Mouse (Mus musculus) erythroblast, embryonic 14.5 days (primary cell): ENCODE data around the gene Cand2. TPM values are rescaled to one million over a fixed set of nuclear protein-coding genes. Genes with fewer than 3 reads are reported as not detected.

Source experiments
- H3K27me3 ChIP-seq: 2 replicates; pipeline ENCODE4 v1.6.1; 2012; ENCODE audit warnings: inconsistent platforms; ENCODE audit not compliant: control insufficient read depth
- H3K36me3 ChIP-seq: 2 replicates; pipeline ENCODE4 v1.6.1; 2012; ENCODE audit warnings: mild to moderate bottlenecking, inconsistent platforms; ENCODE audit not compliant: control insufficient read depth
- H3K4me1 ChIP-seq: 2 replicates; pipeline ENCODE4 v1.6.1; 2012; ENCODE audit warnings: inconsistent platforms; ENCODE audit not compliant: control insufficient read depth
- H3K4me3 ChIP-seq: replicated peaks from 2 replicates; pipeline ENCODE3; 2012; ENCODE audit warnings: moderate library complexity, mild to moderate bottlenecking, inconsistent platforms
- H3K9me3 ChIP-seq: 2 replicates; pipeline ENCODE4 v1.6.1; 2012; ENCODE audit warnings: low read length, inconsistent platforms, mixed read lengths; ENCODE audit not compliant: control insufficient read depth
- GATA1 ChIP-seq: IDR thresholded peaks from 2 replicates; pipeline ENCODE4 v1.6.1; 2012; ENCODE audit warnings: low read length, inconsistent platforms, mixed read lengths
- TAL1 ChIP-seq: IDR thresholded peaks from 3 replicates; pipeline ENCODE4 v1.6.1; 2012; ENCODE audit warnings: low read length, inconsistent platforms, mixed read lengths
- polyA plus RNA-seq: library from polyadenylated mRNA; stranded (reverse); fragments of >175 nt; gene quantifications from 2 replicates; pipeline ENCODE4 v1.2.3, GENCODE M21; 2012

Cand2 gene
- polyA plus RNA-seq, 1 experiment, result 0.03 TPM

DNA sequence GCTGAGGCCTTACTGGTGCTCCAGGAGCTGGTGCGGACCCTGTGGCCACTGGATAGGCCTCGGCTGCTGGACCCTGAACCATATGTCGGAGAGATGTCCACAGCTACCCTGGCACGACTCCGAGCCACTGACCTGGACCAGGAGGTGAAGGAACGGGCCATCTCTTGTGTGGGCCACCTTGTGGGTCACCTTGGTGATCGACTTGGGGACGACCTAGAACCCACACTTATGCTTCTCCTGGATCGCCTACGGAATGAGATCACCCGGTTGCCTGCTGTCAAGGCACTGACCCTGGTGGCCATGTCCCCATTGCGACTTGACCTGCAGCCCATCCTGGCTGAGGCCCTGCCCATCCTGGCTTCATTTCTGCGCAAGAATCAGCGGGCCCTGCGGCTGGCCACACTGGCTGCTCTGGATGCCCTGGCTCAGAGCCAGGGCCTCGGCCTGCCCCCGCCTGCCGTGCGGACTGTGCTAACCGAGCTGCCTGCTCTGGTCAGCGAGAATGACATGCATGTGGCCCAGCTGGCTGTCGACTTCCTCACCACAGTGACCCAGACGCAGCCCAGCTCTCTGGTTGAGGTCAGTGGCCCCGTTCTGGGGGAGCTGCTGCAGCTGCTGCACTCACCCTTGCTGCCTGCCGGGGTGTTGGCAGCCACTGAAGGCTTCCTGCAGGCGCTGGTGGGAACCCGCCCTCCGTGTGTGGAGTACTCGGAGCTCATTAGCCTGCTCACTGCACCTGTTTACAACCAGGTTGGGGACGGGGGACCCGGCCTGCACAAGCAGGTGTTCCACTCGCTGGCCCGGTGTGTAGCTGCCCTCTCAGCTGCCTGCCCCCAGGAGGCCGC, 17.7 kb downstream of the Cand2 start:
- no peaks in the 10 kb centered on the region for H3K9me3 ChIP-seq
- no peaks in the 10 kb centered on the region for H3K27me3 ChIP-seq
- H3K4me3 ChIP-seq, result no peak overlapping the region
- no peak for TF ChIP-seq GATA1
- TF ChIP-seq TAL1, result no peak
- no peaks in the 10 kb centered on the region for H3K4me1 ChIP-seq
- H3K36me3 ChIP-seq, result peaks cover 39% of the 10 kb centered on the region

DNA sequence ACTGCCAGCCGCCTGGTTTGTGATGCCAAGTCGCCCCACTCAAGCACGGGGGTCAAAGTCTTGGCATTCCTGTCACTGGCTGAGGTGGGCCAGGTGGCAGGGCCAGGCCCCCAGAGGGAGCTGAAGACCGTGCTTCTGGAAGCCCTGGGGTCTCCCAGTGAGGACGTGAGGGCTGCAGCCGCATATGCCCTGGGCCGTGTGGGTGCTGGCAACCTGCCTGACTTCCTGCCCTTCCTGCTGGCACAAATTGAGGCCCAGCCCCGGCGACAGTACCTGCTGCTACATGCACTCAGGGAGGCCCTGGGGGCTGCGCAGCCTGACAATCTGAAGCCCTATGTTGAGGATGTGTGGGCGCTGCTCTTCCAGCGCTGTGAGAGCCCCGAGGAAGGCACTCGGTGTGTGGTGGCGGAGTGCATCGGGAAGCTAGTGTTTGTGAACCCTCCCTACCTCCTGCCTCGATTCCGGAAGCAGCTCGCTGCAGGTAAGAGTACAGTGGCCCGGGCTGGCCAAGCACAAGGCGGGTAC, 18.4 kb downstream of the Cand2 start:
- Histone ChIP-seq H3K36me3 (peaks cover 45% of the 10 kb centered on the region), H3K27me3 (no peaks in the 10 kb centered on the region), H3K9me3 (no peaks in the 10 kb centered on the region), H3K4me3 (no peak overlapping the region), H3K4me1 (no peaks in the 10 kb centered on the region)
- TF ChIP-seq TAL1 (no peak), GATA1 (no peak)

DNA sequence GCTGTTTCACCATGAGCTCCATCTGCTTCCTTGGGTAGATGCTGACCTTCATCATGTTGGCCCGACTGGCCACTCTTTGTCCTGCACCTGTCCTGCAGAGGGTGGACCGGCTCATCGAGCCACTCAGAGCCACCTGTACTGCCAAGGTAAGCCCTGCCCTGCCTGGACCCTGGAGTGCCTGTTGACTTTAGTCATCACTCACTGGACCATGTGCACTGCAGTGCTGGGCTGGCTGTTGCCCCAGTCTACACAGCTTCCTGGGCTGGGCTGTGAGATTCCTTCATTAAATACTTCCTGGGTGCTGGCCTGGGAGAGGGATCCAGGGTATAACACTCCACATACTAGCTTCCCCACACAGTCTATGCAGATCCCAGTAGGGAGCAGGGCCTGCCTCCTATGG, 27.5 kb downstream of the Cand2 start:
- Histone ChIP-seq H3K36me3 (peaks cover 80% of the 10 kb centered on the region), H3K27me3 (no peaks in the 10 kb centered on the region), H3K4me3 (no peak overlapping the region), H3K4me1 (peaks cover 22% of the 10 kb centered on the region), H3K9me3 (no peaks in the 10 kb centered on the region)
- TF ChIP-seq TAL1 (no peak), GATA1 (no peak)

DNA sequence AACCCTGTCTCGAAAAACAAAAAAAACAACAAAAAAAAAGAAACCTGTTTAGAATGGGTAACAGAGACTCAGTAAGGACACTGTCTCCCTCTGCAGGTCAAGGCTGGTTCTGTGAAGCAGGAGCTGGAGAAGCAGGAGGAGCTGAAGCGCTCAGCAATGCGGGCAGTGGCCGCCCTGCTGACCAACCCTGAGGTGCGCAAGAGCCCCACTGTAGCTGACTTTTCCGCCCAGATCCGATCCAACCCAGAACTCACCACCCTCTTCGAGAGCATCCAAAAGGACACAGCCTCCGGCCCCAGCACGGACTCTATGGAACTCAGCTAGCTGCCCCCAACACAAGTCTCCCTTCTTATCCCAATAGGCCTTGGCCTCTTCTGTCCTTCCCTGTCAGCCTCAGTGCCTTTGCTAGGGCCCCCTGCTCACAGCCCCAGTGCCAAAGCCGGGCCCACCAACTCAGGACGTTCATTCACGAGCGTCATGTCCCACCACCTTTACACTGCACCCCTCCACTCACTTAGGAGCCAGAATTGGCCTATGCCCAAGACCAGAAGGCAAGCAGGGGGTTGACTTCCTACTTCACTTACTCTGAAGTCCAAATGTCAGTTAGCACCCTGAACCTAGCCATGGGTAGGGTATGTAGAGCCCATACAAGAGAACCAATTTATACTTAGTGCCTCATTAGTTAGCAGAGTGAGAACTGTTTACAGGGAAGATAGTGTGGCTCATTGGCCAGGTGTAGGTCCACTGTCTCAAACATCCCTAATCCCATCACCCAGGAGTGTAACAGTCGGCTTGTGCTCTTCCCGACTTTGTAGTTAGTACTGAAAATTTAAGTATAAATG, 29.4 kb downstream of the Cand2 start:
- TF ChIP-seq TAL1, result no peak
- no peak for TF ChIP-seq GATA1
- H3K36me3 ChIP-seq, result peaks cover 78% of the 10 kb centered on the region
- no peaks in the 10 kb centered on the region for H3K27me3 ChIP-seq
- no peak overlapping the region for H3K4me3 ChIP-seq
- no peaks in the 10 kb centered on the region for H3K9me3 ChIP-seq
- peaks cover 36% of the 10 kb centered on the region for H3K4me1 ChIP-seq

DNA sequence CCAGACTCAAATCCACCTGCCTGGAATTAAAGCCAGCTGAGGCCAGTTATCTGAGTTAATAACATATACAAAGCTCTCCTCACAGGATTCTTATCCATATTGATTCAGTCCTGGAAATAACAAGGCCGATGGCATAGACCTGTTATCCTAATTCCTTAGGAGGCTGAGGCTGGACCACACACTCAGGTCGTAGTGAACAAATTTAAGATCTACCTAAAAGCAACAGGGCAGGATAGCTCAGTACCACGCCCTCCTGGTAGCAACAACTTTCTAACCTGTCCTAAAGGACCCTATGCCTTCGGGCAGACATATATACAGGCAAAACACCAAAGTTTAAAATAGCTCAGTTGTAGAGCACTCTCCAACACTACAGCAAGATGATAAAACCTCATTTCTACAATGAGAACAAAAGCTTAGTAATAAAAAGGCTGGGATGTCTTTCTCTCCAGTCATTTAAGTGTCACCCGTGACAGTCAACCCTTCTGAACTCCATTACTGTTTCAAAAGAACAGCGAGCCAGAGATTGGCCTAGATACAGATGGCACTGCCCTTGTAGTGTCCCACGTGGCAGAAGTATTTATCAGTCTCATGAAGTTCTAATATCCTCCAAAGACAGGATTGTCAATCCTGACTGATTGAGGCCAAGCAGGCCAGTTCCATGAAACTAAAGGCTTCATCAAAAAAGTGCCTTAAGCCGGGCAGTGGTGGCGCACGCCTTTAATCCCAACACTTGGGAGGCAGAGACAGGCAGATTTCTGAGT, 30.3 kb downstream of the Cand2 start:
- H3K4me1 ChIP-seq, result peaks cover 44% of the 10 kb centered on the region
- TF ChIP-seq GATA1, result no peak
- no peak for TF ChIP-seq TAL1
- peaks cover 71% of the 10 kb centered on the region for H3K36me3 ChIP-seq
- no peaks in the 10 kb centered on the region for H3K27me3 ChIP-seq
- no peaks in the 10 kb centered on the region for H3K9me3 ChIP-seq
- H3K4me3 ChIP-seq, result no peak overlapping the region

DNA sequence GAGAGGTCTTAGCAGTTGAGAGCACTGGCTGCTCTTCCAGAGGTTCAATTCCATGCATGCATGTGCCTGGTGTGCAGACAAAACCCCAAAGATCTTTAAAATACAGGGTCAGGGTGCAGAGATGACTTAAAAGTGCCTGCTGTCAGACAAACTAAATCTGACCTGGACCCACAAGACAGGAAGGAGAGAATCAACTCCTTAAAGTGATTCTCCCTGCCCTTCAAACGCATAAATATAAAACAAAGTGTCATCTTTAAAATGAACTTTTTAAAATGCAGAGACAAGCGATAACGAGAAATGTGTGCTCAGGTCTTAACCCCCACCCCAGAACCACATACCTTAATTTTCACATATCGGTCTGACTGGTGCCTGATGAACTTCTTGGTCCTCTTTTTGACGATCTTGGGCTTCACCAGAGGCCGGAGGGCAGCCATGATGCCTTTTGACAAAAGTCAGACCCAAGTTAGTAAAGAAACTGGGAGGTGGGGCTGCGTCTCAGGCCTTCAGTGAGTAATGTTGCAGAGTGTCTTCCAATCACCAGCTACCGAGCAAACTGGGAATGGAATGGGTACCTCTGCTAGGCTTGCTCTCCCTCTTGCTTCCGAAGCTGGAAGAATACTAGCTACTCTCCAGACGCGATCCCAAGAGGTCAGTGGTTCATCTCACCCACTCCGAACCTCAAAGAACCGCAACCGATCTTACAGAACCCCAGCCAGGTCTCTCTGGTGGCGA, 33.3 kb downstream of the Cand2 start:
- H3K4me1 ChIP-seq, result peaks cover 44% of the 10 kb centered on the region
- H3K36me3 ChIP-seq, result peaks cover 52% of the 10 kb centered on the region
- H3K27me3 ChIP-seq, result no peaks in the 10 kb centered on the region
- peak overlapping the region; percentile 95 for H3K4me3 ChIP-seq
- H3K9me3 ChIP-seq, result no peaks in the 10 kb centered on the region
- TF ChIP-seq GATA1 (no peak), TAL1 (no peak)

DNA sequence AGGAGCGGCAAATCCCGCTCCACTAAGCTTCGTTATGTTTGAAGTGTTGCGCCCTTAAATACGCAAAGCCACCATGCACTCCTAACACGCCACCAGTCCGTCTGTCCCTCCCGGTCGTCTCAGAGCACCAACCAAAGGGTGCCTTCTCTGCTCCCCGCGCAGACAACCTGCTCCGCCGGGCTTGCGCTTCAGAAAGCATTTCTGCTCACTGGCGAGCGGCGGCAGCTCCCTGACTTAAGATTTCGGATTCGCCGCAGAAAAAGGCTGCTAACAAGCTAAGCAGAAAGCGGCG, 33.8 kb downstream of the Cand2 start:
- peaks cover 47% of the 10 kb centered on the region for H3K36me3 ChIP-seq
- no peak for TF ChIP-seq TAL1
- no peak for TF ChIP-seq GATA1
- peaks cover 44% of the 10 kb centered on the region for H3K4me1 ChIP-seq
- no peaks in the 10 kb centered on the region for H3K9me3 ChIP-seq
- no peaks in the 10 kb centered on the region for H3K27me3 ChIP-seq
- peak overlapping the region; percentile 95 for H3K4me3 ChIP-seq

DNA sequence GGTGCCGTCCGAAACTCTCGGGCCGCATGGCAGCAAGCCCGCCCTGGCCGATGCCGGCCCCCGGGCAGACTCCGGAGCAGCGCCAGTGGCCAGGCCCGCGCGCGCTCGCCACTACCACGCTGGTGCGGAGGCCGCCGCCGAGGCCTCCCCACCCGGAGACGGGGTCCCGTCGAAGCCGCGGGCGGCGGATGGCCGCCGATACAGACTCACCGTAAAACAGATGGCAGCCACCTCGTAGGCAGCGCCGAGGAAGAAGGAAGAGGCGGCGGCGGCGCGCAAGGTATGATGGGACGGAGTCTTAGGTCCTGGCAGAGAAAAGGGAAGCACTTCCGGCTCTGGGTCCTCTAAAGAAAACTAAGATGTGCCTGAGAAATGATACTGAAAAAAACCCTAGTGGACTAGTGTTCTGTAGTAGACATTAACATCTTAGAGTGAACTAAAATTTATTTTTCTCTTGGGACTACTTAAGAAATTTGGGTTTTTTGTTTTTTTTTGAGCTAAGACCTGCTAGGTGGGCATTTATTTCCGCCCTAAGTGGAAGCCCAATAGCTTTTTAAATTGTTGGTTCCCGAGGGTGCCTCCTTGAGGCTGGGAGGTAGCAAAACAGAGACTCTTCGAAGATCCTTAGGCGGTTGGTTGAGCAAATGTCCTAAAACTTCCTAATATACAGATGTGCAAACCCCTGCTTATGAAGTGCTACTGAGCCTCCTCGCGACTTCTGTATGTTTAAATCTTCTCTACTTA, 34.3 kb downstream of the Cand2 start, which contains the start of gene Rpl32:
Gene Rpl32, minus strand, starts transcription at position 260 of the 744 bp plus-strand sequence.
- peak within 1 kb of the TSS; percentile 95 for H3K4me3 ChIP-seq
- H3K36me3 ChIP-seq, result peaks cover 44% of the 10 kb centered on the region
- H3K27me3 ChIP-seq, result no peaks in the 10 kb centered on the region
- H3K4me1 ChIP-seq, result peaks cover 44% of the 10 kb centered on the region
- TF ChIP-seq GATA1, result no peak
- TF ChIP-seq TAL1, result no peak
- H3K9me3 ChIP-seq, result no peaks in the 10 kb centered on the region
